Mouse (Mus musculus): ENCODE results near the gene Clec4a2.
"Not testable (repeated sequence)": the region's sequence is repeated elsewhere in the genome, so short reads cannot be mapped to it uniquely, and the experiment has no call there.

Clec4a2 gene

DNA sequence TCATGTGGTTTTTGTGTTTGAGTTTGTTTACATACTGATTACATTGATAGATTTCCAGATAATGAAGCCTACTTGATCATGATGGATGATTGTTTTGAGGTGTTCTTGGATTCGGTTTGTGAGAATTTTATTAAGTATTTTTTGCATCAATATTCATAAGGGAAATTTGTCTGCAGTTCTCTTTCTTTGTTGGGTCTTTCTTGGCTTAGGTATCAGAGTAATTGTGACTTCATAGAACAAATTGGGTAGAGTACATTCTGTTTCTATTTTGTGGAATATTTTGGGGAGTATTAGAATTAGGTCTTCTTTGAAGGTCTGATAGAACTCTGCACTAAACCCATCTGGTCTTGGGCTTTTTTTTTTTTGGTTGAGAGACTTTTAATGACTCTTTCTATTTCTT, at the start of gene Clec4a2:
Clec4a2 (plus strand) TSS at position 301 of the 400 bp plus-strand sequence.
- DNase-seq = not testable (repeated sequence)

GRCm38 (mm10) chr6:123095125-123095843, 10.9 kb upstream of the Clec4a2 start:
- DNase-seq = no peak

GRCm38 (mm10) chr6:123123195-123123594, 17.0 kb downstream of the Clec4a2 start:
- no peak for DNase-seq

DNA sequence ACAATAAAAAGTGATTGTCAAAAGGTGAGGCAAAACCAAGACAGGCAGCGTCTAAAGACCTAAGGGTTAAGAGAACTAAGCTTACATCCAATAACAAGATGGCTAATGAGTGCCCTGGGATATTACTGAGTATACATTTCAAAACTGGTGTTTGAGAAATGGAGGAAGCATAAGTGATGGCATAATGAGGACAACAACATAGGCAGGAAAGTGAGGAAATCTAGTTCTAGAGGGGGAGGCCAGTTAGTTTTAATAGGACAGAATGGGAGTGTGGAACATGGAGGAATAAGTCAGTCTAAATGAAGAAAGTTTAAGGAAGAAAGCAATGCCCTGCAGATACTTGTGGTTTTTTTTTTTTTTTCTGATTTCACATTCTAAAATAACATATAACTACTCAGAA, 20.9 kb downstream of the Clec4a2 start:
- DNase-seq = no peak

DNA sequence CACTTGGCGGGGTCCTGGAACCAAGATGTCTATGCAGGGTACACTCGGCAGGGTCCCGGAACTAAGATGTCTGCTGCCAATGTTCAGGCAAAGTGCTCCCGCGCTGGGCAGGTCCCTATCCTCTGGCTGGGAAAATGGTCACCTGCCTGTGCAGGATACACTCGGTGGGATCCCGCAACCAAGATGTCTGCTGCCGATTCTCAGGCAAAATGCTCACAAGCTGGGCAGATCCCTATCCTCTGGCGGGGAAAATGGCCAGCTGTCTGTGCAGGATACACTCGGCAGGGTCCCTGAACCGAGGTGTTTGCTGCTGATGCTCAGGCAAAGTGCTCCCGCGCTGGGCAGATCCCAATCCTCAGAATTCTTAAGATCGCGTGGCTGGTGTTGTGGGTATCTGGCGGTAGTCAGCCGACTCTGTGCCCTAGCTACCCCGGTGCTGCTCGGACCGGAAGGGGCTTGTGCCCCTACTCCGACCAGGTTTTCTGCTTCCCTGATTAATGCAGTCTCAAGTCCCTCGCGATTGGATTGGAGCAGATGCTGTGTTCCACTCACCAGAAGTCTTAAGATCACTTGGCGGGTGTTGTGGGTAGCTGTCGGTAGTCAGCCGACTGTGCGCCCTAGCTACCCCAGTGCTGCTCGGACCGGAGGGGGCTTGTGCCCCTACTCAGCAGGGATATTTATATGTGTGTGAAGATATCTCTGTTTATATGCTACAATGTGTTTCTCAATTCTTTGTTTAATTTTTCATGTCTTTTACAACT, 31.7 kb downstream of the Clec4a2 start:
- DNase-seq = not testable (repeated sequence)

- no peak for DNase-seq
Measured at GRCm38 (mm10) chr6:123170106-123170505, 63.9 kb downstream of the Clec4a2 start.

GRCm38 (mm10) chr6:123171040-123171439, 64.8 kb downstream of the Clec4a2 start:
- DNase-seq = no peak

GRCm38 (mm10) chr6:123172593-123172992, 66.4 kb downstream of the Clec4a2 start, which contains the start of gene Clec4b2:
Clec4b2 (plus strand) TSS chr6:123172893.
- DNase-seq = no peak

DNA sequence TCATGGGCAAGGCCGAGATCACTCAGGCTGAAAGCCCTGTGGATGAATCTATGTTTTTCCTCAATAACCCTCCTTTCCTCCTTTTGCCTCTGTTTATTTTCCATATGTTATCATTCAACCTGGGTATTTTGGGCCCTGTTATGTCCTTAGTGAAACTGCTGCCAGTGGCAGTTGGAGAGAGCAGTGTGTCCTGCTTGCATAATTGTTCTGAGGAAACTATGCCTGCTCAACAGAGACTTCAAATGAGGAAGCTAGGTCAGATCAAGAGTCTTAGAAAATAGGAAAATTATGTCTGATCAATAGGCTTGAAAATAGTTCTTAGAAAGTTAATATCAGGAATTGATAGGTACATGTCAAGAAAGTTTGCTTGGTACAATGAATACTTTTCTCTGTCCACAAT, 69.3 kb downstream of the Clec4a2 start:
- DNase-seq = no peak

GRCm38 (mm10) chr6:123184862-123185261, 78.6 kb downstream of the Clec4a2 start:
- DNase-seq = not testable (repeated sequence)

All from right cerebral cortex, postnatal 4 days (tissue).